Mouse (Mus musculus) erythroblast, embryonic 14.5 days (primary cell): Measurements from ENCODE around the gene Gm6685. TPM values are rescaled to one million over a fixed set of nuclear protein-coding genes. Genes with fewer than 3 reads are reported as not detected.

Experiments
- H3K27me3 ChIP-seq: 2 replicates; pipeline ENCODE4 v1.6.1; 2012; ENCODE audit warnings: inconsistent platforms; ENCODE audit not compliant: control insufficient read depth
- H3K36me3 ChIP-seq: 2 replicates; pipeline ENCODE4 v1.6.1; 2012; ENCODE audit warnings: mild to moderate bottlenecking, inconsistent platforms; ENCODE audit not compliant: control insufficient read depth
- H3K4me1 ChIP-seq: 2 replicates; pipeline ENCODE4 v1.6.1; 2012; ENCODE audit warnings: inconsistent platforms; ENCODE audit not compliant: control insufficient read depth
- H3K4me3 ChIP-seq: replicated peaks from 2 replicates; pipeline ENCODE3; 2012; ENCODE audit warnings: moderate library complexity, mild to moderate bottlenecking, inconsistent platforms
- H3K9me3 ChIP-seq: 2 replicates; pipeline ENCODE4 v1.6.1; 2012; ENCODE audit warnings: low read length, inconsistent platforms, mixed read lengths; ENCODE audit not compliant: control insufficient read depth
- GATA1 ChIP-seq: IDR thresholded peaks from 2 replicates; pipeline ENCODE4 v1.6.1; 2012; ENCODE audit warnings: low read length, inconsistent platforms, mixed read lengths
- TAL1 ChIP-seq: IDR thresholded peaks from 3 replicates; pipeline ENCODE4 v1.6.1; 2012; ENCODE audit warnings: low read length, inconsistent platforms, mixed read lengths
- polyA plus RNA-seq: library from polyadenylated mRNA; stranded (reverse); fragments of >175 nt; gene quantifications from 2 replicates; pipeline ENCODE4 v1.2.3, GENCODE M21; 2012

Gene Gm6685
- polyA plus RNA-seq, 1 experiment, result 0.30 TPM

- no peaks in the 10 kb centered on the region for H3K4me1 ChIP-seq
- no peak for TF ChIP-seq TAL1
- TF ChIP-seq GATA1, result no peak
- H3K4me3 ChIP-seq, result no peak overlapping the region
- no peaks in the 10 kb centered on the region for H3K36me3 ChIP-seq
- no peaks in the 10 kb centered on the region for H3K9me3 ChIP-seq
- H3K27me3 ChIP-seq, result no peaks in the 10 kb centered on the region
These were observed 26.3 kb downstream of the Gm6685 start for GRCm38 (mm10) chr11:28313396-28313795.

- Histone ChIP-seq H3K4me1 (no peaks in the 10 kb centered on the region), H3K4me3 (no peak overlapping the region), H3K27me3 (no peaks in the 10 kb centered on the region), H3K9me3 (no peaks in the 10 kb centered on the region), H3K36me3 (no peaks in the 10 kb centered on the region)
- TF ChIP-seq TAL1 (no peak), GATA1 (no peak)
These were observed 31.9 kb downstream of the Gm6685 start for GRCm38 (mm10) chr11:28307723-28308122.

GRCm38 (mm10) chr11:28290440-28290839 lies 49.2 kb downstream of the Gm6685 start:
- Histone ChIP-seq H3K4me1 (no peaks in the 10 kb centered on the region), H3K36me3 (no peaks in the 10 kb centered on the region)

More at GRCm38 (mm10) chr11:28290440-28290839, 49.2 kb downstream of the Gm6685 start:
- peaks cover 22% of the 10 kb centered on the region for H3K9me3 ChIP-seq
- no peak for TF ChIP-seq GATA1
- TF ChIP-seq TAL1, result no peak
- no peak overlapping the region for H3K4me3 ChIP-seq
- no peaks in the 10 kb centered on the region for H3K27me3 ChIP-seq

Other genes with a start within 250 kb of the Gm6685 start
- 0.01 TPM in 1 of 2 replicates, not detected in the other for gene Ccdc85a, start 244.5 kb upstream of the Gm6685 start, polyA plus RNA-seq